ENCODE assay signal across 25 mouse cellular contexts in the genomic region with DNA sequence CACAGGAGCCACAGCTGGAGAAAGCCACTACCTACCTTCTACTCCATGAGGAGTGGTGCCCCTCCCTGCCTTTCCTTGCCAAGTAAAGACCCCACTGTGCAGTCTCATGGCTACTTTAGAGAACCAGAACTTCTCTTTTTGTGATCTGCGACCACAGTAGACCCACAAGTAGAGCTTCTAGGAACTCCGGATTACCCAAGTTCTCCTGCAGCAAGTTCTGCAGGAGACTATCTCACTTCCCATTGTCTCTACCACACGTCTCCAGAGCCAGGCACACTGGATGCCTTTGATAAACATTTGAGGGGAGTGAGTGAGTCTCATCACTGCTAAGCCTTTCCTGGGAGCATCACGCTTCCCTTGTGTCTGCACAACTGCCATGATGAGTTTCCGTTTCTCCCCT. TPM values are rescaled to one million over a fixed set of nuclear protein-coding genes. Genes with fewer than 3 reads are reported as not detected.
"Had no signal": no experiment of that assay in that cellular context is flagged by ENCODE, and none has a peak within 500 bp of the region (broad histone marks: within the 10 kb centered on the region; RNA-seq: fewer than 3 reads in every experiment).

No protein-coding gene starts in this region.

- H3K27me3 ChIP-seq: liver, embryonic 13.5 days; liver, embryonic 15.5 days; lung, embryonic 15.5 days; midbrain, embryonic 13.5 days; midbrain, embryonic 15.5 days; neural tube, embryonic 12.5 days; stomach, embryonic 15.5 days had no signal

- H3K9me3 ChIP-seq: liver, embryonic 13.5 days; liver, embryonic 15.5 days; lung, embryonic 15.5 days; midbrain, embryonic 13.5 days; midbrain, embryonic 15.5 days; neural tube, embryonic 12.5 days; stomach, embryonic 15.5 days had no signal

- DNase-seq: liver, embryonic 13.5 days; liver, postnatal 0 days; lung, adult 2 months; lung, postnatal 14 days; lung, postnatal 36 days; right cerebral cortex, postnatal 14 days; thymus, adult 2 months; thymus, postnatal 25 days; thymus, postnatal 4 days had no signal

- H3K4me3 ChIP-seq: liver, embryonic 13.5 days; liver, embryonic 15.5 days; lung, embryonic 15.5 days; midbrain, embryonic 13.5 days; midbrain, embryonic 15.5 days; neural tube, embryonic 12.5 days; stomach, embryonic 15.5 days had no signal

- H3K4me2 ChIP-seq: liver, embryonic 13.5 days; liver, embryonic 15.5 days; lung, embryonic 15.5 days; midbrain, embryonic 11.5 days; midbrain, embryonic 13.5 days; midbrain, embryonic 15.5 days; neural tube, embryonic 12.5 days; stomach, embryonic 15.5 days had no signal

- H3K27ac ChIP-seq: liver, embryonic 13.5 days; liver, embryonic 15.5 days; lung, embryonic 15.5 days; macrophage; midbrain, embryonic 13.5 days; midbrain, embryonic 15.5 days; neural tube, embryonic 12.5 days; stomach, embryonic 15.5 days; stomach, postnatal 0 days had no signal

- H3K9ac ChIP-seq: liver, embryonic 13.5 days; liver, embryonic 15.5 days; liver, postnatal 0 days; lung, embryonic 15.5 days; midbrain, embryonic 13.5 days; midbrain, embryonic 15.5 days; neural tube, embryonic 12.5 days; stomach, embryonic 15.5 days had no signal

- H3K4me1 ChIP-seq: liver, embryonic 13.5 days; liver, embryonic 15.5 days; megakaryocyte, embryonic 14.5 days; midbrain, embryonic 13.5 days; neural tube, embryonic 12.5 days; stomach, embryonic 15.5 days had no signal

- ATAC-seq: liver, postnatal 0 days; lung, postnatal 0 days; midbrain, embryonic 13.5 days; midbrain, embryonic 15.5 days had no signal

- H3K36me3 ChIP-seq: liver, embryonic 13.5 days; liver, embryonic 15.5 days; lung, embryonic 15.5 days; midbrain, embryonic 13.5 days; midbrain, embryonic 15.5 days; neural tube, embryonic 12.5 days; stomach, embryonic 15.5 days had no signal

RNA-seq across cellular contexts. Expression of gene Ccdc185, which starts 5.9 kb away (rescaled TPM):
- total RNA-seq: midbrain, postnatal 0 days; neutrophil, adult 5-6 weeks had no signal
- polyA plus RNA-seq: liver, embryonic 13.5 days; liver, embryonic 15.5 days; liver, postnatal 0 days; lung, adult 2 months; lung, embryonic 15.5 days; lung, postnatal 0 days; macrophage; midbrain, embryonic 11.5 days; midbrain, embryonic 13.5 days; midbrain, embryonic 15.5 days; midbrain, postnatal 0 days; neural tube, embryonic 12.5 days; neural tube, embryonic 14.5 days; spleen, adult 2 months; stomach, embryonic 15.5 days; stomach, postnatal 0 days; thymus, adult 2 months had no signal

RNA-seq across cellular contexts. Expression of gene Susd4, which starts 8.8 kb away (rescaled TPM):
- total RNA-seq: monocyte, adult 5-6 weeks; neutrophil, adult 5-6 weeks had no signal
- polyA plus RNA-seq: macrophage had no signal
